Mouse (Mus musculus) MEL (cell line): Measurements from ENCODE around the gene Olfr763.

ENCODE experiments used
- CTCF ChIP-seq, 3 experiments: IDR thresholded peaks in 2 of 3; conservative IDR thresholded peaks in 1 of 3; 2 replicates each; pipeline ENCODE4 v1.5.1; 2011 to 2012; ENCODE audit warnings: low read length in 3 of 3, low read depth in 2 of 3, mild to moderate bottlenecking in 2 of 3, improper control_type of control experiment in 1 of 3, inconsistent platforms in 1 of 3, mixed read lengths in 1 of 3, moderate library complexity in 1 of 3; ENCODE audit not compliant: control insufficient read depth in 1 of 3, insufficient read depth in 1 of 3, poor library complexity in 1 of 3, severe bottlenecking in 1 of 3
- E2F4 ChIP-seq: IDR thresholded peaks from 2 replicates; pipeline ENCODE4 v1.6.1; 2011; ENCODE audit warnings: low read depth, low read length, improper control_type of control experiment, borderline replicate concordance
- POLR2A ChIP-seq, 2 experiments: IDR thresholded peaks; 2 replicates each; pipeline ENCODE4 v1.6.1; 2011 to 2012; ENCODE audit warnings: low read length in 2 of 2, mild to moderate bottlenecking in 2 of 2, control low read depth in 1 of 2, improper control_type of control experiment in 1 of 2, low read depth in 1 of 2, moderate library complexity in 1 of 2; ENCODE audit not compliant: control insufficient read depth in 1 of 2, insufficient read depth in 1 of 2, poor library complexity in 1 of 2
- TCF12 ChIP-seq: IDR thresholded peaks from 2 replicates; pipeline ENCODE4 v1.6.1; 2014; ENCODE audit warnings: low read depth, mild to moderate bottlenecking, inconsistent platforms, low read length, improper control_type of control experiment, moderate library complexity

GRCm38 (mm10) chr10:128995796-128996195, 14.8 kb upstream of the Olfr763 start:
- no peak for TF ChIP-seq POLR2A (IDR thresholded peaks at IDR 0.05; ENCODE audit: control insufficient read depth in 1 of 2, insufficient read depth in 1 of 2, low read depth in 1 of 2, low read length in 2 of 2, poor library complexity in 1 of 2)
- TF ChIP-seq TCF12 = no peak
- TF ChIP-seq CTCF (IDR thresholded peaks at IDR 0.05 in 2 of 3, conservative IDR thresholded peaks at IDR 0.05 in 1 of 3; ENCODE audit: control insufficient read depth in 1 of 3, insufficient read depth in 1 of 3, low read depth in 2 of 3, low read length in 3 of 3, poor library complexity in 1 of 3, severe bottlenecking in 1 of 3) = no peak
- TF ChIP-seq E2F4 = no peak
